Mouse (Mus musculus) cerebellum, adult 8-10 months (tissue): Measurements from ENCODE around the gene Sfxn2.
A peak's percentile ranks its signal among the peaks of the same experiment; 100 is the strongest.

Source experiments
- DNase-seq: peaks from one replicate; pipeline ENCODE4 v3.0.0; 2022

Sfxn2 gene

GRCm38 (mm10) chr19:46600371-46600770, 27.2 kb downstream of the Sfxn2 start:
- DNase-seq = no peak

- no peak for DNase-seq
Measured at GRCm38 (mm10) chr19:46601491-46601890, 28.3 kb downstream of the Sfxn2 start.

GRCm38 (mm10) chr19:46602406-46602805, 29.2 kb downstream of the Sfxn2 start:
- DNase-seq = no peak

- no peak for DNase-seq
Measured at GRCm38 (mm10) chr19:46606718-46607117, 33.6 kb downstream of the Sfxn2 start.

GRCm38 (mm10) chr19:46607424-46607823, 34.3 kb downstream of the Sfxn2 start:
- no peak for DNase-seq

- DNase-seq = no peak
Measured at GRCm38 (mm10) chr19:46608158-46608557, 35.0 kb downstream of the Sfxn2 start.

GRCm38 (mm10) chr19:46616378-46616777, 43.2 kb downstream of the Sfxn2 start:
- no peak for DNase-seq

GRCm38 (mm10) chr19:46617361-46617760, 44.2 kb downstream of the Sfxn2 start:
- DNase-seq = no peak

GRCm38 (mm10) chr19:46618322-46618721, 45.2 kb downstream of the Sfxn2 start:
- DNase-seq = no peak

- no peak for DNase-seq
Measured at GRCm38 (mm10) chr19:46619001-46619400, 45.8 kb downstream of the Sfxn2 start.

- no peak for DNase-seq
Measured at GRCm38 (mm10) chr19:46619518-46619917, 46.4 kb downstream of the Sfxn2 start.

GRCm38 (mm10) chr19:46620016-46620808, 47.0 kb downstream of the Sfxn2 start:
- DNase-seq = no peak

- DNase-seq = no peak
Measured at GRCm38 (mm10) chr19:46621236-46622183, 48.3 kb downstream of the Sfxn2 start.

- DNase-seq = no peak
Measured at GRCm38 (mm10) chr19:46622659-46623193, 49.6 kb downstream of the Sfxn2 start.

GRCm38 (mm10) chr19:46623194-46623667, 50.1 kb downstream of the Sfxn2 start:
- no peak for DNase-seq

GRCm38 (mm10) chr19:46623790-46624772, 50.9 kb downstream of the Sfxn2 start:
- peak; percentile 25 for DNase-seq

GRCm38 (mm10) chr19:46625015-46625414, 51.9 kb downstream of the Sfxn2 start:
- DNase-seq = no peak

GRCm38 (mm10) chr19:46625519-46625918, 52.4 kb downstream of the Sfxn2 start:
- no peak for DNase-seq

GRCm38 (mm10) chr19:46628403-46628802, 55.2 kb downstream of the Sfxn2 start:
- no peak for DNase-seq

- DNase-seq = no peak
Measured at GRCm38 (mm10) chr19:46629807-46630206, 56.6 kb downstream of the Sfxn2 start.

- DNase-seq = no peak
Measured at GRCm38 (mm10) chr19:46631637-46632036, 58.5 kb downstream of the Sfxn2 start.

GRCm38 (mm10) chr19:46635766-46636165, 62.6 kb downstream of the Sfxn2 start:
- no peak for DNase-seq
